ENCODE assay signal across 25 mouse cellular contexts in genomic region chr11:22016341-22016740, GRCm38 (mm10). TPM values are rescaled to one million over a fixed set of nuclear protein-coding genes. Genes with fewer than 3 reads are reported as not detected.
"Had no signal": no experiment of that assay in that cellular context is flagged by ENCODE, and none has a peak within 500 bp of the region (broad histone marks: within the 10 kb centered on the region; RNA-seq: fewer than 3 reads in every experiment).

No protein-coding gene starts in this region.

- H3K9ac ChIP-seq: limb, embryonic 12.5 days; limb, embryonic 15.5 days; liver, embryonic 14.5 days; lung, embryonic 15.5 days; midbrain, embryonic 13.5 days had no signal

- ATAC-seq: intestine, postnatal 0 days; midbrain, embryonic 13.5 days had no signal

- H3K27ac ChIP-seq: kidney, postnatal 0 days; limb, embryonic 12.5 days; limb, embryonic 15.5 days; liver, embryonic 14.5 days; lung, embryonic 15.5 days; midbrain, embryonic 13.5 days; stomach, postnatal 0 days had no signal

- H3K27me3 ChIP-seq: limb, embryonic 12.5 days; limb, embryonic 15.5 days; lung, embryonic 15.5 days; megakaryocyte, embryonic 14.5 days had no signal

- H3K36me3 ChIP-seq: limb, embryonic 12.5 days had no signal

- H3K9me3 ChIP-seq: limb, embryonic 12.5 days; limb, embryonic 15.5 days; lung, embryonic 15.5 days had no signal

- H3K4me3 ChIP-seq: limb, embryonic 12.5 days; limb, embryonic 15.5 days; lung, embryonic 15.5 days; megakaryocyte, embryonic 14.5 days; midbrain, embryonic 13.5 days had no signal

- H3K4me1 ChIP-seq: limb, embryonic 12.5 days; limb, embryonic 15.5 days; lung, embryonic 15.5 days; megakaryocyte, embryonic 14.5 days had no signal

- H3K4me2 ChIP-seq: limb, embryonic 12.5 days; limb, embryonic 15.5 days; liver, embryonic 11.5 days; lung, embryonic 15.5 days; midbrain, embryonic 13.5 days had no signal

- DNase-seq: kidney, adult 2 months; kidney, postnatal 25 days; left cerebral cortex, postnatal 4 days; lung, adult 18-20 months; lung, postnatal 10 days; lung, postnatal 36 days; thymus, adult 2 months; thymus, postnatal 14 days; thymus, postnatal 4 days had no signal

RNA-seq across cellular contexts. Expression of gene Otx1, which starts 13.6 kb away (rescaled TPM):
- total RNA-seq: monocyte, adult 5-6 weeks had no signal
- polyA plus RNA-seq: intestine, postnatal 0 days; kidney, adult 2 months; kidney, embryonic 14.5 days; kidney, postnatal 0 days; large intestine, adult 2 months; liver, embryonic 14.5 days; neural tube, embryonic 11.5 days; small intestine, adult 2 months; spleen, adult 2 months; stomach, postnatal 0 days had no signal
